ENCODE assay signal across 9 mouse cellular contexts in the genomic region with DNA sequence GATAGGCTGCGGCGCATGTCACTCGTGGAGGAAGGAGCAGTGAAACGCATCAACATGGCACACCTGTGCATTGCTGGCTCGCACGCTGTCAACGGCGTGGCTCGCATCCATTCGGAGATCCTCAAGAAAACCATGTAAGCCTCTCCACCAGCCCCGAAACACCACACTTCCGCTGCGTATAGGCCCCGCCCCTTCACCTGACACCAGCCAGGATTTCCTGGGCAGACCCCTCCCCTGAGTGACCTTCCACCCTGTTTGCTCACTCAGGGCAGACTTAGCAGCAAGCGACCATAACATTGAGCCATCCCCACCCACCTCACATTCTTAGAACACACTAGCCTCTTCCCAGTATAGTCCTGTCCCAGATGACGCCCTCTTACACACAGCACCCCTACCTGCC. TPM values are rescaled to one million over a fixed set of nuclear protein-coding genes. Genes with fewer than 3 reads are reported as not detected.
A peak's percentile ranks its signal among the peaks of the same experiment; 100 is the strongest.
DNase-seq lines count a peak whose midpoint lies in the region; ATAC-seq and TF ChIP-seq lines count a peak whose summit lies in the region.
"Had no signal": no experiment of that assay in that cellular context is flagged by ENCODE, and none has a peak within 500 bp of the region (broad histone marks: within the 10 kb centered on the region; RNA-seq: fewer than 3 reads in every experiment).

No protein-coding gene starts in this region.

- peak; percentile 36 for ATAC-seq in kidney, embryonic 14.5 days (ENCODE audit: low FRiP score, low TSS enrichment)
- ATAC-seq in embryonic facial prominence, embryonic 14.5 days (ENCODE audit: low read depth), result no peak
- no peak for ATAC-seq in limb, embryonic 13.5 days (ENCODE audit: low FRiP score, low read depth)
- ATAC-seq in midbrain, embryonic 16.5 days, result peak; percentile 55
- ATAC-seq: Patski had no signal

- DNase-seq in kidney, adult 2 months, result no peak
- no peak for DNase-seq in embryonic facial prominence, embryonic 14.5 days (ENCODE audit: low spot score)
- DNase-seq in left cerebral cortex, adult 18-20 months (ENCODE audit: low spot score in 2 of 2), result no peak
- no peak for DNase-seq in layer of hippocampus, postnatal 36 days
- no peak for DNase-seq in cerebellum, adult 9-11 months

- H3K36me3 ChIP-seq in kidney, embryonic 14.5 days (ENCODE audit: control insufficient read depth, insufficient read depth, low read length), result no peaks in the 10 kb centered on the region; the same call in 1 of the 2 replicates
- no peaks in the 10 kb centered on the region for H3K36me3 ChIP-seq in kidney, adult 2 months (ENCODE audit: control insufficient read depth, insufficient read depth, low read length)
- no peaks in the 10 kb centered on the region for H3K36me3 ChIP-seq in embryonic facial prominence, embryonic 14.5 days (ENCODE audit: control insufficient read depth, insufficient read depth, low read length)
- H3K36me3 ChIP-seq in limb, embryonic 13.5 days, result no peaks in the 10 kb centered on the region
- H3K36me3 ChIP-seq in midbrain, embryonic 16.5 days (ENCODE audit: control insufficient read depth, insufficient read depth, low read length), result no peaks in the 10 kb centered on the region

- H3K27me3 ChIP-seq in kidney, embryonic 14.5 days (ENCODE audit: control insufficient read depth, insufficient read depth, low read length), result no peaks in the 10 kb centered on the region
- no peaks in the 10 kb centered on the region for H3K27me3 ChIP-seq in kidney, adult 2 months (replicated peaks; ENCODE audit: control insufficient read depth, insufficient read depth, low read length)
- H3K27me3 ChIP-seq in embryonic facial prominence, embryonic 14.5 days (replicated peaks; ENCODE audit: control insufficient read depth, insufficient read depth, low read length), result no peaks in the 10 kb centered on the region; the same call in 1 of the 2 replicates
- H3K27me3 ChIP-seq in limb, embryonic 13.5 days, result peaks cover 7% of the 10 kb centered on the region
- H3K27me3 ChIP-seq in midbrain, embryonic 16.5 days (ENCODE audit: control insufficient read depth, insufficient read depth, low read depth, low read length), result no peaks in the 10 kb centered on the region
- H3K27me3 ChIP-seq: Patski had no signal

- TF ChIP-seq CTCF in kidney, adult 2 months (conservative IDR thresholded peaks at IDR 0.05; ENCODE audit: insufficient read depth, insufficient read length, low read depth, low read length), result no peak

- H3K9ac ChIP-seq in kidney, embryonic 14.5 days (ENCODE audit: low read depth, low read length), result peak overlapping the region; percentile 40; the same call in 1 of the 2 replicates
- H3K9ac ChIP-seq in embryonic facial prominence, embryonic 14.5 days (ENCODE audit: low read depth, low read length), result no peak overlapping the region
- H3K9ac ChIP-seq in limb, embryonic 13.5 days, result peak overlapping the region; percentile 32; the same call in 1 of the 2 replicates
- H3K9ac ChIP-seq in midbrain, embryonic 16.5 days (ENCODE audit: low read depth, low read length), result peak overlapping the region; percentile 68

- peak overlapping the region; percentile 53 for H3K4me2 ChIP-seq in kidney, embryonic 14.5 days (replicated peaks; ENCODE audit: low read depth, low read length)
- peak overlapping the region; percentile 50 for H3K4me2 ChIP-seq in embryonic facial prominence, embryonic 14.5 days (ENCODE audit: low read depth, low read length)
- peak overlapping the region; percentile 64 for H3K4me2 ChIP-seq in limb, embryonic 13.5 days (replicated peaks)
- peak overlapping the region; percentile 68 for H3K4me2 ChIP-seq in midbrain, embryonic 16.5 days (ENCODE audit: low read length)

- H3K4me3 ChIP-seq in kidney, embryonic 14.5 days (ENCODE audit: low read length), result peak overlapping the region; percentile 34
- H3K4me3 ChIP-seq in kidney, adult 2 months (ENCODE audit: insufficient read depth, low read depth, low read length), result no peak overlapping the region
- peak overlapping the region; percentile 31 for H3K4me3 ChIP-seq in embryonic facial prominence, embryonic 14.5 days (ENCODE audit: low read depth, low read length)
- H3K4me3 ChIP-seq in limb, embryonic 13.5 days, result peak overlapping the region; percentile 35
- peak overlapping the region; percentile 37 for H3K4me3 ChIP-seq in midbrain, embryonic 16.5 days (ENCODE audit: low read depth, low read length)

- WGBS in kidney, embryonic 14.5 days, result 3% methylated on average over 16 of the region's 16 CpGs
- 30% methylated on average over 16 of the region's 16 CpGs for WGBS in kidney, adult 2 months
- 5% methylated on average over 11 of the region's 16 CpGs for WGBS in embryonic facial prominence, embryonic 14.5 days
- 6% methylated on average over 16 of the region's 16 CpGs for WGBS in limb, embryonic 13.5 days
- 7% methylated on average over 16 of the region's 16 CpGs for WGBS in midbrain, embryonic 16.5 days

- TF ChIP-seq POLR2A in kidney, adult 2 months (IDR thresholded peaks at IDR 0.05; ENCODE audit: low read depth, low read length), result no peak

- no peaks in the 10 kb centered on the region for H3K9me3 ChIP-seq in kidney, embryonic 14.5 days (ENCODE audit: control insufficient read depth, low read length)
- no peaks in the 10 kb centered on the region for H3K9me3 ChIP-seq in embryonic facial prominence, embryonic 14.5 days (ENCODE audit: control insufficient read depth, low read length)
- H3K9me3 ChIP-seq in limb, embryonic 13.5 days, result no peaks in the 10 kb centered on the region; the same call in 1 of the 2 replicates
- H3K9me3 ChIP-seq in midbrain, embryonic 16.5 days (replicated peaks; ENCODE audit: control insufficient read depth, low read length, poor library complexity, severe bottlenecking), result no peaks in the 10 kb centered on the region

- no peak overlapping the region for H3K27ac ChIP-seq in kidney, embryonic 14.5 days (ENCODE audit: low read depth, low read length)
- no peak overlapping the region for H3K27ac ChIP-seq in kidney, adult 2 months (ENCODE audit: insufficient read depth, low read depth, low read length)
- no peak overlapping the region for H3K27ac ChIP-seq in embryonic facial prominence, embryonic 14.5 days (replicated peaks; ENCODE audit: low read depth, low read length)
- H3K27ac ChIP-seq in limb, embryonic 13.5 days, result no peak overlapping the region
- no peak overlapping the region for H3K27ac ChIP-seq in midbrain, embryonic 16.5 days (ENCODE audit: low read length)

- H3K4me1 ChIP-seq in kidney, embryonic 14.5 days (ENCODE audit: control insufficient read depth, insufficient read depth, low read length), result peaks cover 27% of the 10 kb centered on the region
- H3K4me1 ChIP-seq in kidney, adult 2 months (ENCODE audit: control insufficient read depth, insufficient read depth, low read length), result no peaks in the 10 kb centered on the region
- peaks cover 11% of the 10 kb centered on the region; the same call in 1 of the 2 replicates for H3K4me1 ChIP-seq in embryonic facial prominence, embryonic 14.5 days (ENCODE audit: control insufficient read depth, insufficient read depth, low read length)
- H3K4me1 ChIP-seq in limb, embryonic 13.5 days, result peaks cover 14% of the 10 kb centered on the region
- H3K4me1 ChIP-seq in midbrain, embryonic 16.5 days (ENCODE audit: control insufficient read depth, insufficient read depth, low read length), result peaks cover 8% of the 10 kb centered on the region

RNA-seq across cellular contexts. Expression of a gene that starts 5.6 kb away (rescaled TPM):
- polyA plus RNA-seq in kidney, embryonic 14.5 days (2014; fragmentation: Nextera tagmentation; extraction: Ambion mirVana), result 15.7 and 16.4 TPM in 2 replicates
- 15.0 and 47.1 TPM in 2 replicates for polyA plus RNA-seq in kidney, adult 2 months (2012; rRNA removed)
- polyA plus RNA-seq in embryonic facial prominence, embryonic 14.5 days (2014; fragmentation: Nextera tagmentation; extraction: Ambion mirVana), result 49.5 and 84.3 TPM in 2 replicates
- 13.2 and 14.4 TPM in 2 replicates for polyA plus RNA-seq in limb, embryonic 13.5 days (2015; fragmentation: Nextera tagmentation; extraction: Ambion mirVana)
- 7.3 and 7.5 TPM in 2 replicates for polyA plus RNA-seq in midbrain, embryonic 16.5 days (2015; fragmentation: Nextera tagmentation; extraction: Ambion mirVana)
- 10 to 100 TPM; 32.6 to 37.9 TPM for total RNA-seq in left cerebral cortex, adult 18-20 months (2021)
- 10 to 100 TPM; 18.3 to 22.1 TPM for total RNA-seq in layer of hippocampus, postnatal 36 days (2021)

RNA-seq across cellular contexts. Expression of a gene that starts 9.3 kb away (rescaled TPM):
- polyA plus RNA-seq in kidney, embryonic 14.5 days (2014; fragmentation: Nextera tagmentation; extraction: Ambion mirVana), result 77.1 and 78.6 TPM in 2 replicates
- 76.8 and 90.0 TPM in 2 replicates for polyA plus RNA-seq in kidney, adult 2 months (2012; rRNA removed)
- 36.2 and 48.2 TPM in 2 replicates for polyA plus RNA-seq in embryonic facial prominence, embryonic 14.5 days (2014; fragmentation: Nextera tagmentation; extraction: Ambion mirVana)
- polyA plus RNA-seq in limb, embryonic 13.5 days (2015; fragmentation: Nextera tagmentation; extraction: Ambion mirVana), result 15.2 and 17.7 TPM in 2 replicates
- 91.4 and 139 TPM in 2 replicates for polyA plus RNA-seq in midbrain, embryonic 16.5 days (2015; fragmentation: Nextera tagmentation; extraction: Ambion mirVana)
- 10 to 100 TPM; 68.2 to 84.7 TPM for total RNA-seq in left cerebral cortex, adult 18-20 months (2021)
- 10 to 100 TPM; 23.8 to 34.5 TPM for total RNA-seq in layer of hippocampus, postnatal 36 days (2021)

RNA-seq across cellular contexts. Expression of a gene that starts 26.3 kb away (rescaled TPM):
- 127 and 183 TPM in 2 replicates for polyA plus RNA-seq in kidney, embryonic 14.5 days (2014; fragmentation: Nextera tagmentation; extraction: Ambion mirVana)
- 71.3 and 76.3 TPM in 2 replicates for polyA plus RNA-seq in kidney, adult 2 months (2012; rRNA removed)
- 135 and 140 TPM in 2 replicates for polyA plus RNA-seq in embryonic facial prominence, embryonic 14.5 days (2014; fragmentation: Nextera tagmentation; extraction: Ambion mirVana)
- polyA plus RNA-seq in limb, embryonic 13.5 days (2015; fragmentation: Nextera tagmentation; extraction: Ambion mirVana), result 130 and 148 TPM in 2 replicates
- polyA plus RNA-seq in midbrain, embryonic 16.5 days (2015; fragmentation: Nextera tagmentation; extraction: Ambion mirVana), result 95.9 and 99.5 TPM in 2 replicates
- total RNA-seq in left cerebral cortex, adult 18-20 months (2021), result 100 to 1,000 TPM; 188 to 211 TPM
- 100 to 1,000 TPM; 188 to 222 TPM for total RNA-seq in layer of hippocampus, postnatal 36 days (2021)

RNA-seq across cellular contexts. Expression of a gene that starts 28.7 kb away (rescaled TPM):
- polyA plus RNA-seq in kidney, embryonic 14.5 days (2014; fragmentation: Nextera tagmentation; extraction: Ambion mirVana), result 5.4 and 8.4 TPM in 2 replicates
- polyA plus RNA-seq in kidney, adult 2 months (2012; rRNA removed), result 5.9 and 6.4 TPM in 2 replicates
- polyA plus RNA-seq in embryonic facial prominence, embryonic 14.5 days (2014; fragmentation: Nextera tagmentation; extraction: Ambion mirVana), result 2.3 and 3.4 TPM in 2 replicates
- polyA plus RNA-seq in limb, embryonic 13.5 days (2015; fragmentation: Nextera tagmentation; extraction: Ambion mirVana), result 1.5 and 1.6 TPM in 2 replicates
- 30.4 and 37.5 TPM in 2 replicates for polyA plus RNA-seq in midbrain, embryonic 16.5 days (2015; fragmentation: Nextera tagmentation; extraction: Ambion mirVana)
- total RNA-seq in left cerebral cortex, adult 18-20 months (2021), result 100 to 1,000 TPM; 549 to 568 TPM
- total RNA-seq in layer of hippocampus, postnatal 36 days (2021), result 100 to 1,000 TPM; 399 to 414 TPM
- polyA plus RNA-seq: Patski had no signal

RNA-seq across cellular contexts. Expression of a gene that starts 48.9 kb away (rescaled TPM):
- polyA plus RNA-seq in kidney, embryonic 14.5 days (2014; fragmentation: Nextera tagmentation; extraction: Ambion mirVana), result 12.5 and 12.8 TPM in 2 replicates
- polyA plus RNA-seq in kidney, adult 2 months (2012; rRNA removed), result 92.3 and 145 TPM in 2 replicates
- polyA plus RNA-seq in embryonic facial prominence, embryonic 14.5 days (2014; fragmentation: Nextera tagmentation; extraction: Ambion mirVana), result 9.8 and 9.9 TPM in 2 replicates
- polyA plus RNA-seq in limb, embryonic 13.5 days (2015; fragmentation: Nextera tagmentation; extraction: Ambion mirVana), result 11.8 and 15.5 TPM in 2 replicates
- polyA plus RNA-seq in midbrain, embryonic 16.5 days (2015; fragmentation: Nextera tagmentation; extraction: Ambion mirVana), result 19.0 and 20.1 TPM in 2 replicates
- 100 to 1,000 TPM in 1 of 2 experiments, 10 to 100 TPM in 1; 92.9 to 100 TPM for total RNA-seq in left cerebral cortex, adult 18-20 months (2021)
- total RNA-seq in layer of hippocampus, postnatal 36 days (2021), result 10 to 100 TPM; 74.9 to 87.7 TPM

Comparison
In these comparisons a context has a peak if more than half of its experiments do, and no peak if none do; other contexts are left out.
1. ATAC-seq: peak in kidney, embryonic 14.5 days (single experiment) and midbrain, embryonic 16.5 days (single experiment); none in embryonic facial prominence, embryonic 14.5 days (single experiment) and limb, embryonic 13.5 days (single experiment).
2. Peak in every context shown above with its lines, with median percentiles within 50 percentile points of each other: H3K4me2 ChIP-seq.